Mouse (Mus musculus) olfactory bulb, adult 2 months (tissue): ENCODE results near the gene Traf3ip2.

Source experiments
- CTCF ChIP-seq: fragments of 200-500 bp; IDR thresholded peaks from 2 replicates; pipeline ENCODE4 v1.5.1; 2012; ENCODE audit warnings: low read depth, mild to moderate bottlenecking, low read length, moderate library complexity; ENCODE audit not compliant: insufficient read depth
- POLR2A ChIP-seq: fragments of 200-500 bp; IDR thresholded peaks from 2 replicates; pipeline ENCODE4 v1.6.1; 2012; ENCODE audit warnings: mild to moderate bottlenecking, low read depth, low read length, moderate library complexity; ENCODE audit not compliant: insufficient read depth

- TF ChIP-seq CTCF (no peak), POLR2A (no peak)
Measured at GRCm38 (mm10) chr10:39660269-39660655, 47.5 kb downstream of the Traf3ip2 start.
